10 mouse cellular contexts compared by ENCODE assay signal in the genomic region with DNA sequence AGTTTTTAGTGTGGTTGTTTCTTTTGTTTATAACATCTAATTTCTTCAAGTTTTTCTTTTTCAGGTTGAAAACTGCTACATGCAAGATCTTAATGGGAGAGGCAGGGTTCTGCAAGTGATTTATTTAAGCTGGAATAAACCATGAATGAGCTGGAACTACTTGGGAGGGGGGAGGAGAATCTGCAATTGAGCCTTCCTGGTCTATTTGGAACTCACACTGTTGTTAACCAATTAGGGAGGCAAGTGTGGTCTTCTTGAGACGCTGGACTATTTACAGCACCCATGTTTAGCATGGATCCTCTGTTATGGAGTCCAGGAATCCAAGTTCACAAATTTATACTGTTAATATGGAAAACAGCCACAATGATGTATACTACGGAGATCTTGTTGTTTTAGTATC. TPM values are rescaled to one million over a fixed set of nuclear protein-coding genes. Genes with fewer than 3 reads are reported as not detected.
DNase-seq lines count a peak whose midpoint lies in the region; ATAC-seq lines count a peak whose summit lies in the region.
"Had no signal": no experiment of that assay in that cellular context is flagged by ENCODE, and none has a peak within 500 bp of the region (broad histone marks: within the 10 kb centered on the region; RNA-seq: fewer than 3 reads in every experiment).

No protein-coding gene starts in this region.

- no peak overlapping the region for H3K27ac ChIP-seq in lung, embryonic 15.5 days
- no peak overlapping the region for H3K27ac ChIP-seq in forebrain, embryonic 16.5 days (ENCODE audit: low read length)
- H3K27ac ChIP-seq in limb, embryonic 13.5 days = peak overlapping the region; percentile 99
- H3K27ac ChIP-seq in stomach, embryonic 15.5 days = no peak overlapping the region

- H3K4me1 ChIP-seq in lung, embryonic 15.5 days = peaks cover 56% of the 10 kb centered on the region
- H3K4me1 ChIP-seq in forebrain, embryonic 16.5 days (replicated peaks; ENCODE audit: control insufficient read depth, insufficient read depth, low read length) = peaks cover 54% of the 10 kb centered on the region
- peaks cover 72% of the 10 kb centered on the region for H3K4me1 ChIP-seq in limb, embryonic 13.5 days
- H3K4me1 ChIP-seq in stomach, embryonic 15.5 days = peaks cover 38% of the 10 kb centered on the region

- H3K9me3 ChIP-seq in lung, embryonic 15.5 days = no peaks in the 10 kb centered on the region
- no peaks in the 10 kb centered on the region for H3K9me3 ChIP-seq in forebrain, embryonic 16.5 days (ENCODE audit: control insufficient read depth, low read length)
- H3K9me3 ChIP-seq in limb, embryonic 13.5 days = no peaks in the 10 kb centered on the region
- no peaks in the 10 kb centered on the region for H3K9me3 ChIP-seq in stomach, embryonic 15.5 days

- peak overlapping the region; percentile 74 for H3K4me2 ChIP-seq in lung, embryonic 15.5 days
- H3K4me2 ChIP-seq in forebrain, embryonic 16.5 days (ENCODE audit: low read length) = peak overlapping the region; percentile 68
- peak overlapping the region; percentile 85 for H3K4me2 ChIP-seq in limb, embryonic 13.5 days (replicated peaks)
- H3K4me2 ChIP-seq in stomach, embryonic 15.5 days = peak overlapping the region; percentile 83

- H3K27me3 ChIP-seq in lung, embryonic 15.5 days = peaks cover 14% of the 10 kb centered on the region
- no peaks in the 10 kb centered on the region for H3K27me3 ChIP-seq in forebrain, embryonic 16.5 days (replicated peaks; ENCODE audit: control insufficient read depth, insufficient read depth, low read length)
- H3K27me3 ChIP-seq in limb, embryonic 13.5 days = no peaks in the 10 kb centered on the region
- no peaks in the 10 kb centered on the region for H3K27me3 ChIP-seq in stomach, embryonic 15.5 days (replicated peaks)

- H3K9ac ChIP-seq in lung, embryonic 15.5 days = no peak overlapping the region
- H3K9ac ChIP-seq in forebrain, embryonic 16.5 days (replicated peaks; ENCODE audit: low read depth, low read length) = no peak overlapping the region; the same call in 1 of the 2 replicates
- peak overlapping the region; percentile 99 for H3K9ac ChIP-seq in limb, embryonic 13.5 days
- H3K9ac ChIP-seq in stomach, embryonic 15.5 days = no peak overlapping the region

- 38% methylated on average over 2 of the region's 2 CpGs for WGBS in lung, embryonic 15.5 days
- WGBS in forebrain, embryonic 16.5 days = 39% methylated on average over 2 of the region's 2 CpGs
- WGBS in limb, embryonic 13.5 days = 27% methylated on average over 2 of the region's 2 CpGs
- 57% methylated on average over 2 of the region's 2 CpGs for WGBS in stomach, embryonic 15.5 days

- H3K36me3 ChIP-seq in lung, embryonic 15.5 days = peaks cover 13% of the 10 kb centered on the region
- peaks cover 3% of the 10 kb centered on the region; the same call in 1 of the 2 replicates for H3K36me3 ChIP-seq in forebrain, embryonic 16.5 days (ENCODE audit: control insufficient read depth, insufficient read depth)
- peaks cover 23% of the 10 kb centered on the region for H3K36me3 ChIP-seq in limb, embryonic 13.5 days
- H3K36me3 ChIP-seq in stomach, embryonic 15.5 days = peaks cover 10% of the 10 kb centered on the region

- no peak for ATAC-seq in lung, embryonic 15.5 days (ENCODE audit: borderline replicate concordance, extremely low read depth, low FRiP score, low TSS enrichment)
- ATAC-seq in forebrain, embryonic 16.5 days = no peak
- no peak for ATAC-seq in limb, embryonic 13.5 days (ENCODE audit: low FRiP score, low read depth)
- no peak for ATAC-seq in stomach, embryonic 15.5 days (ENCODE audit: insufficient read depth, low FRiP score, low read depth)
- ATAC-seq in inflammation-experienced regulatory T-cells, adult 6 months = no peak

- DNase-seq in lung, postnatal 10 days = no peak
- DNase-seq in gastrocnemius, postnatal 10 days = no peak
- no peak for DNase-seq in MN1 (ENCODE audit: low spot score)
- DNase-seq: layer of hippocampus, adult 9-11 months; lung, postnatal 14 days had no signal

- H3K4me3 ChIP-seq in lung, embryonic 15.5 days = peak overlapping the region; percentile 82; the same call in 1 of the 2 replicates
- peak overlapping the region; percentile 83 for H3K4me3 ChIP-seq in forebrain, embryonic 16.5 days (replicated peaks; ENCODE audit: low read length)
- H3K4me3 ChIP-seq in limb, embryonic 13.5 days = peak overlapping the region; percentile 94
- H3K4me3 ChIP-seq in stomach, embryonic 15.5 days (replicated peaks) = peak overlapping the region; percentile 87; the same call in 1 of the 2 replicates

RNA-seq across cellular contexts. Expression of gene Sertad4, which starts 2.1 kb away (rescaled TPM):
- 18.9 and 20.9 TPM in 2 replicates for polyA plus RNA-seq in lung, embryonic 15.5 days (2015; fragmentation: Nextera tagmentation; extraction: Ambion mirVana)
- 38.1 and 41.9 TPM in 2 replicates for polyA plus RNA-seq in forebrain, embryonic 16.5 days (2015; fragmentation: Nextera tagmentation; extraction: Ambion mirVana)
- polyA plus RNA-seq in limb, embryonic 13.5 days (2015; fragmentation: Nextera tagmentation; extraction: Ambion mirVana) = 65.4 and 75.3 TPM in 2 replicates
- 18.4 and 19.3 TPM in 2 replicates for polyA plus RNA-seq in stomach, embryonic 15.5 days (2015; fragmentation: Nextera tagmentation; extraction: Ambion mirVana)
- 10 to 100 TPM; 11.4 to 17.5 TPM for total RNA-seq in gastrocnemius, postnatal 10 days (2021)
- not detected for polyA plus RNA-seq in inflammation-experienced regulatory T-cells, adult 6 months (2017; shearing (Covaris generic))

Comparison
In these comparisons a context has a peak if more than half of its experiments do, and no peak if none do; other contexts are left out.
1. RNA of gene Sertad4, which starts 2.1 kb away (polyA plus RNA-seq): 65.4 to 75.3 TPM in limb, embryonic 13.5 days, 38.1 to 41.9 TPM in forebrain, embryonic 16.5 days, 18.4 to 19.3 TPM in stomach, embryonic 15.5 days and 18.9 to 20.9 TPM in lung, embryonic 15.5 days; not detected in inflammation-experienced regulatory T-cells, adult 6 months; every median in the first group is over 10 times any median in the second.
2. Peak in every context shown above with its lines, with median percentiles within 50 percentile points of each other: H3K4me2 ChIP-seq and H3K4me3 ChIP-seq.